Mouse (Mus musculus) small intestine, adult 2 months (tissue): ENCODE data around the gene Cbfa2t3. TPM values are rescaled to one million over a fixed set of nuclear protein-coding genes. Genes with fewer than 3 reads are reported as not detected.
A peak's percentile ranks its signal among the peaks of the same experiment; 100 is the strongest.

Experiments
- H3K27ac ChIP-seq: fragments of 200-500 bp; 2 replicates; pipeline ENCODE4 v1.5.1; 2012; ENCODE audit warnings: low read depth, low read length, control low read depth, inconsistent platforms; ENCODE audit not compliant: insufficient read depth
- H3K27me3 ChIP-seq: fragments of 200-500 bp; 2 replicates; pipeline ENCODE4 v1.6.1; 2012; ENCODE audit warnings: mild to moderate bottlenecking, moderate library complexity, low read length, inconsistent platforms; ENCODE audit not compliant: control insufficient read depth, insufficient read depth
- H3K36me3 ChIP-seq: fragments of 200-500 bp; 2 replicates; pipeline ENCODE4 v1.6.1; 2012; ENCODE audit warnings: mild to moderate bottlenecking, low read length, control low read depth, inconsistent platforms; ENCODE audit not compliant: control insufficient read depth, insufficient read depth
- H3K4me1 ChIP-seq: fragments of 200-500 bp; 2 replicates; pipeline ENCODE4 v1.6.1; 2012; ENCODE audit warnings: low read length, inconsistent platforms, mixed read lengths; ENCODE audit not compliant: control insufficient read depth, insufficient read depth, insufficient read length
- H3K4me3 ChIP-seq: fragments of 200-500 bp; 2 replicates; pipeline ENCODE4 v1.5.1; 2012; ENCODE audit warnings: low read depth, mild to moderate bottlenecking, control low read depth, inconsistent platforms, low read length, moderate library complexity
- CTCF ChIP-seq: fragments of 200-500 bp; IDR thresholded peaks from 2 replicates; pipeline ENCODE4 v1.5.1; 2012; ENCODE audit warnings: low read depth, mild to moderate bottlenecking, control low read depth, inconsistent platforms, low read length, moderate library complexity, mixed read lengths; ENCODE audit not compliant: insufficient replicate concordance, insufficient read length; ENCODE audit errors: extremely low read depth
- POLR2A ChIP-seq: fragments of 200-500 bp; IDR thresholded peaks from 2 replicates; pipeline ENCODE4 v1.6.1; 2012; ENCODE audit warnings: low read depth, mild to moderate bottlenecking, control low read depth, inconsistent platforms, low read length, moderate library complexity
- WGBS: fragments of 180-500 bp; shearing (Covaris S2); methylation state at CpG from one replicate; pipeline ENCODE4 v1.1.7; 2018; 5-methylcytosine and 5-hydroxymethylcytosine counted together
- polyA plus RNA-seq: library from polyadenylated mRNA; depleted of rRNA; stranded (reverse); fragments of >200 nt; gene quantifications from 2 replicates; pipeline ENCODE4 v1.2.3, GENCODE M21; 2012

The Cbfa2t3 gene
- polyA plus RNA-seq, 1 experiment, result 14.8 TPM

- WGBS, result 86% methylated on average over 4 of the region's 4 CpGs
- Histone ChIP-seq H3K27ac (no peak overlapping the region), H3K36me3 (peaks cover 4% of the 10 kb centered on the region; the same call in 1 of the 2 replicates), H3K4me1 (no peaks in the 10 kb centered on the region), H3K27me3 (no peaks in the 10 kb centered on the region), H3K4me3 (no peak overlapping the region)
- TF ChIP-seq POLR2A (no peak), CTCF (no peak)
These were observed 93.5 kb downstream of the Cbfa2t3 start for GRCm38 (mm10) chr8:122605367-122605766.

- 59% methylated on average over 1 of the region's 1 CpGs for WGBS
- no peak for TF ChIP-seq POLR2A
- TF ChIP-seq CTCF, result no peak
- Histone ChIP-seq H3K36me3 (peaks cover 4% of the 10 kb centered on the region; the same call in 1 of the 2 replicates), H3K4me3 (no peak overlapping the region), H3K4me1 (no peaks in the 10 kb centered on the region), H3K27ac (no peak overlapping the region; the same call in 1 of the 2 replicates), H3K27me3 (no peaks in the 10 kb centered on the region)
These were observed 94.3 kb downstream of the Cbfa2t3 start for GRCm38 (mm10) chr8:122604640-122605039.

- Histone ChIP-seq H3K36me3 (peaks cover 7% of the 10 kb centered on the region; the same call in 1 of the 2 replicates), H3K27ac (no peak overlapping the region), H3K4me3 (no peak overlapping the region), H3K4me1 (no peaks in the 10 kb centered on the region), H3K27me3 (no peaks in the 10 kb centered on the region)
- 95% methylated on average over 9 of the region's 9 CpGs for WGBS
- TF ChIP-seq POLR2A (no peak), CTCF (no peak)
These were observed 98.2 kb downstream of the Cbfa2t3 start for GRCm38 (mm10) chr8:122600666-122601065.

GRCm38 (mm10) chr8:122596031-122596430, 102.9 kb downstream of the Cbfa2t3 start:
- Histone ChIP-seq H3K4me3 (no peak overlapping the region), H3K27ac (no peak overlapping the region), H3K36me3 (peaks cover 8% of the 10 kb centered on the region; the same call in 1 of the 2 replicates), H3K4me1 (no peaks in the 10 kb centered on the region), H3K27me3 (no peaks in the 10 kb centered on the region)
- WGBS, result 75% methylated on average over 4 of the region's 4 CpGs
- TF ChIP-seq CTCF (no peak), POLR2A (no peak)

GRCm38 (mm10) chr8:122593783-122594507, 105.0 kb downstream of the Cbfa2t3 start:
- Histone ChIP-seq H3K4me1 (no peaks in the 10 kb centered on the region; the same call in 1 of the 2 replicates), H3K27me3 (no peaks in the 10 kb centered on the region), H3K27ac (no peak overlapping the region), H3K4me3 (no peak overlapping the region), H3K36me3 (peaks cover 4% of the 10 kb centered on the region; the same call in 1 of the 2 replicates)
- 92% methylated on average over 19 of the region's 19 CpGs for WGBS
- TF ChIP-seq POLR2A (no peak), CTCF (no peak)

- 79% methylated on average over 12 of the region's 12 CpGs for WGBS
- TF ChIP-seq POLR2A (no peak), CTCF (no peak)
- H3K4me1 ChIP-seq, result no peaks in the 10 kb centered on the region; the same call in 1 of the 2 replicates
- H3K4me3 ChIP-seq, result no peak overlapping the region
- H3K27ac ChIP-seq, result no peak overlapping the region
- peaks cover 4% of the 10 kb centered on the region; the same call in 1 of the 2 replicates for H3K36me3 ChIP-seq
- H3K27me3 ChIP-seq, result no peaks in the 10 kb centered on the region
These were observed 105.7 kb downstream of the Cbfa2t3 start for GRCm38 (mm10) chr8:122593240-122593639.

GRCm38 (mm10) chr8:122586749-122587148, 112.2 kb downstream of the Cbfa2t3 start:
- WGBS, result 39% methylated on average over 10 of the region's 10 CpGs
- H3K27me3 ChIP-seq, result no peaks in the 10 kb centered on the region
- peaks cover 41% of the 10 kb centered on the region for H3K4me1 ChIP-seq
- peak overlapping the region; percentile 95 for H3K27ac ChIP-seq
- H3K36me3 ChIP-seq, result no peaks in the 10 kb centered on the region
- no peak for TF ChIP-seq POLR2A
- TF ChIP-seq CTCF, result no peak
- H3K4me3 ChIP-seq, result peak overlapping the region; percentile 12
